ENCODE assay signal across 11 mouse cellular contexts in genomic region chr11:108858339-108858804, GRCm38 (mm10).
DNase-seq lines count a peak whose midpoint lies in the region; ATAC-seq and TF ChIP-seq lines count a peak whose summit lies in the region.
"Had no signal": no experiment of that assay in that cellular context is flagged by ENCODE, and none has a peak within 500 bp of the region (broad histone marks: within the 10 kb centered on the region; RNA-seq: fewer than 3 reads in every experiment).

No protein-coding gene starts in this region.

- no peaks in the 10 kb centered on the region for H3K9me3 ChIP-seq in hindbrain, embryonic 16.5 days (ENCODE audit: control insufficient read depth, low read length)
- H3K9me3 ChIP-seq in hindbrain, embryonic 14.5 days (ENCODE audit: control insufficient read depth, low read length) = no peaks in the 10 kb centered on the region
- no peaks in the 10 kb centered on the region for H3K9me3 ChIP-seq in lung, postnatal 0 days (ENCODE audit: low read length)

- no peak for TF ChIP-seq CTCF in lung, postnatal 0 days (IDR thresholded peaks at IDR 0.05)

- H3K36me3 ChIP-seq in hindbrain, embryonic 16.5 days (ENCODE audit: control insufficient read depth, insufficient read depth, low read length) = no peaks in the 10 kb centered on the region
- H3K36me3 ChIP-seq in hindbrain, embryonic 14.5 days (replicated peaks; ENCODE audit: control insufficient read depth, insufficient read depth) = no peaks in the 10 kb centered on the region
- H3K36me3 ChIP-seq in lung, postnatal 0 days (ENCODE audit: insufficient read depth, low read length) = no peaks in the 10 kb centered on the region
- H3K36me3 ChIP-seq: G1E had no signal

- ATAC-seq in hindbrain, embryonic 16.5 days = peak; percentile 54
- ATAC-seq in hindbrain, embryonic 14.5 days (ENCODE audit: low FRiP score) = no peak
- ATAC-seq in lung, postnatal 0 days = peak; percentile 59

- H3K27ac ChIP-seq in hindbrain, embryonic 16.5 days (ENCODE audit: low read depth, low read length) = no peak overlapping the region
- H3K27ac ChIP-seq in hindbrain, embryonic 14.5 days = no peak overlapping the region
- no peak overlapping the region for H3K27ac ChIP-seq in lung, postnatal 0 days (ENCODE audit: low read length)

- H3K4me3 ChIP-seq in hindbrain, embryonic 16.5 days (ENCODE audit: low read length) = no peak overlapping the region
- no peak overlapping the region for H3K4me3 ChIP-seq in hindbrain, embryonic 14.5 days (replicated peaks; ENCODE audit: low read length)
- H3K4me3 ChIP-seq in lung, postnatal 0 days (ENCODE audit: low read depth, low read length) = no peak overlapping the region

- H3K27me3 ChIP-seq in hindbrain, embryonic 16.5 days (replicated peaks; ENCODE audit: control insufficient read depth, insufficient read depth, low read length) = no peaks in the 10 kb centered on the region
- H3K27me3 ChIP-seq in hindbrain, embryonic 14.5 days (ENCODE audit: control insufficient read depth, insufficient read depth, low read length) = no peaks in the 10 kb centered on the region
- H3K27me3 ChIP-seq in lung, postnatal 0 days (replicated peaks; ENCODE audit: insufficient read depth, low read length) = no peaks in the 10 kb centered on the region

- no peak for TF ChIP-seq EP300 in lung, postnatal 0 days (IDR thresholded peaks at IDR 0.05)

- 52% methylated on average over 3 of the region's 3 CpGs for WGBS in hindbrain, embryonic 16.5 days
- WGBS in hindbrain, embryonic 14.5 days = 61% methylated on average over 3 of the region's 3 CpGs
- 51% methylated on average over 3 of the region's 3 CpGs for WGBS in lung, postnatal 0 days

- H3K4me1 ChIP-seq in hindbrain, embryonic 16.5 days (ENCODE audit: control insufficient read depth, insufficient read depth, low read depth, low read length) = peaks cover 15% of the 10 kb centered on the region
- H3K4me1 ChIP-seq in hindbrain, embryonic 14.5 days (replicated peaks; ENCODE audit: control insufficient read depth, insufficient read depth, low read length) = no peaks in the 10 kb centered on the region; the same call in 1 of the 2 replicates
- no peaks in the 10 kb centered on the region for H3K4me1 ChIP-seq in lung, postnatal 0 days (ENCODE audit: insufficient read depth, low read depth, low read length)

- DNase-seq in adrenal gland, adult (ENCODE audit: inconsistent age in 2 of 2, low spot score in 1 of 2) = peak; percentile 25 to 69
- no peak for DNase-seq in adrenal gland, postnatal 4 days (ENCODE audit: low spot score in 2 of 2)
- no peak for DNase-seq in hindbrain, embryonic 14.5 days (ENCODE audit: low spot score)
- no peak for DNase-seq in lung, postnatal 0 days (ENCODE audit: low spot score)
- no peak for DNase-seq in lung, postnatal 10 days
- no peak for DNase-seq in natural killer cell, adult 2 months (ENCODE audit: low spot score in 2 of 2)
- no peak for DNase-seq in ovary, postnatal 36 days (ENCODE audit: low spot score)
- DNase-seq: heart, postnatal 10 days; kidney, adult 8-10 months had no signal

- H3K4me2 ChIP-seq in hindbrain, embryonic 16.5 days (ENCODE audit: low read length) = no peak overlapping the region
- no peak overlapping the region for H3K4me2 ChIP-seq in hindbrain, embryonic 14.5 days (replicated peaks)
- H3K4me2 ChIP-seq in lung, postnatal 0 days (replicated peaks; ENCODE audit: low read depth, low read length) = no peak overlapping the region

- no peak overlapping the region for H3K9ac ChIP-seq in hindbrain, embryonic 16.5 days (ENCODE audit: low read depth, low read length)
- no peak overlapping the region for H3K9ac ChIP-seq in hindbrain, embryonic 14.5 days
- no peak overlapping the region for H3K9ac ChIP-seq in lung, postnatal 0 days (replicated peaks; ENCODE audit: low read depth)

Comparison
In these comparisons a context has a peak if more than half of its experiments do, and no peak if none do; other contexts are left out.
1. DNase-seq: peak in adrenal gland, adult (2 of 2); none in adrenal gland, postnatal 4 days (0 of 2), hindbrain, embryonic 14.5 days (single experiment), lung, postnatal 0 days (single experiment), lung, postnatal 10 days (single experiment), natural killer cell, adult 2 months (0 of 2) and ovary, postnatal 36 days (single experiment).